Mouse (Mus musculus) lung, postnatal 0 days (tissue): ENCODE measurements around the gene 1700037C18Rik.

Experiments
- CTCF ChIP-seq: IDR thresholded peaks from 2 replicates; pipeline ENCODE4 v1.5.1; 2016; ENCODE audit warnings: antibody characterized with exemption, mild to moderate bottlenecking
- EP300 ChIP-seq: IDR thresholded peaks from 2 replicates; pipeline ENCODE4 v1.6.1; 2016; ENCODE audit warnings: antibody characterized with exemption, mild to moderate bottlenecking, control low read depth

DNA sequence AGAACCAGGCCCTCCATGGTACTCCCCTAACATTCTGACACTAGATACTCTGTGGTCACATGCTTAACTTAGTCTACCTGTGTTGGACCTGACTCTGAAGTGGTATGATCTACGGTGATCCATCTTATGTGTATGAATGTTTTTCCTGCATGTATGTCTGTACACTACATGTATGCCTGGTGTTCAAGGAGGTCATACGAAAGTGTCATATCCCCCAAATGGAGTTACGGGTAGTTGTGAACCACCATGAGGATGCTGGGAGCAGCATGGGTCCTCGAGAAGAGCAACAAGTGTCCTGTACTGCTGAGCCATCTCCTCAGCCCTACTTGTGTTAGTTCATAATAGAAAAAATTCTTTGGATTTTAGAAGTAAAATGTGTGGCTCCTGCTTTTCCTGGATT, 32.1 kb downstream of the 1700037C18Rik start:
- TF ChIP-seq CTCF (no peak), EP300 (no peak)
